Mouse (Mus musculus) limb, embryonic 14.5 days (tissue): ENCODE measurements around the gene Gmeb2. TPM values are rescaled to one million over a fixed set of nuclear protein-coding genes. Genes with fewer than 3 reads are reported as not detected.

ENCODE experiments used
- ATAC-seq: fragments of 200-750 bp; cut with Nextera tagmentation; 2 replicates; pipeline ENCODE4 v1.8.0; 2017; ENCODE audit warnings: low read depth, moderate number of reproducible peaks, moderate TSS enrichment; ENCODE audit not compliant: low FRiP score
- DNase-seq: peaks from one replicate; pipeline ENCODE4 v3.0.0-alpha.2; 2015; ENCODE audit warnings: low spot score
- H3K27ac ChIP-seq: fragments of 300-500 bp; sonication (generic); replicated peaks from 2 replicates; pipeline ENCODE4 v1.5.1; 2014; ENCODE audit warnings: low read depth, mild to moderate bottlenecking, low read length, moderate library complexity, mixed read lengths
- H3K27me3 ChIP-seq: fragments of 300-500 bp; sonication (generic); 2 replicates; pipeline ENCODE4 v1.6.1; 2014; ENCODE audit warnings: low read length, mixed read lengths; ENCODE audit not compliant: control insufficient read depth, insufficient read depth
- H3K36me3 ChIP-seq: fragments of 300-500 bp; sonication (generic); 2 replicates; pipeline ENCODE4 v1.6.1; 2014; ENCODE audit warnings: mild to moderate bottlenecking, low read length, moderate library complexity, mixed read lengths; ENCODE audit not compliant: control insufficient read depth, insufficient read depth
- H3K4me1 ChIP-seq: fragments of 300-500 bp; sonication (generic); 2 replicates; pipeline ENCODE4 v1.6.1; 2014; ENCODE audit warnings: antibody characterized with exemption, low read length, mixed read lengths; ENCODE audit not compliant: control insufficient read depth, insufficient read depth
- H3K4me2 ChIP-seq: fragments of 300-500 bp; sonication (generic); replicated peaks from 2 replicates; pipeline ENCODE4 v1.6.1; 2014; ENCODE audit warnings: low read depth, mild to moderate bottlenecking, low read length, moderate library complexity; ENCODE audit not compliant: severe bottlenecking
- H3K4me3 ChIP-seq: fragments of 300-500 bp; sonication (generic); replicated peaks from 2 replicates; pipeline ENCODE4 v1.5.1; 2014; ENCODE audit warnings: low read length
- H3K9ac ChIP-seq: fragments of 300-500 bp; sonication (generic); 2 replicates; pipeline ENCODE4 v1.6.1; 2014; ENCODE audit warnings: mild to moderate bottlenecking, low read depth, low read length, moderate library complexity; ENCODE audit not compliant: severe bottlenecking
- H3K9me3 ChIP-seq: fragments of 300-500 bp; sonication (generic); 2 replicates; pipeline ENCODE4 v1.6.1; 2016; ENCODE audit warnings: low read length; ENCODE audit not compliant: control insufficient read depth
- POLR2A ChIP-seq: fragments of 200-500 bp; IDR thresholded peaks from 2 replicates; pipeline ENCODE4 v1.8.0; 2012; ENCODE audit warnings: inconsistent platforms, mild to moderate bottlenecking, moderate library complexity, borderline replicate concordance; ENCODE audit not compliant: insufficient read depth, insufficient read length; ENCODE audit errors: extremely low read depth
- WGBS: fragments of 180-500 bp; shearing (Covaris S2); extraction: QIAGEN DNeasy Blood & Tissue Kit; methylation state at CpG from one replicate; pipeline ENCODE4 v1.1.7; 2014; 5-methylcytosine and 5-hydroxymethylcytosine counted together
- polyA plus RNA-seq, 2 experiments: library from polyadenylated mRNA; depleted of rRNA in 1 of 2; stranded (reverse) in 1 of 2; unstranded in 1 of 2; fragments of >200 nt; fragmentation: Nextera tagmentation in 1 of 2; extraction: Ambion mirVana in 1 of 2; gene quantifications; 2 replicates each; pipeline versions ENCODE4 v1.2.1 to v1.2.3; 2012 to 2014

Gmeb2 gene
- polyA plus RNA-seq, 2 experiments, result 17.0 to 28.6 TPM

- no peak overlapping the region for H3K9ac ChIP-seq
- H3K4me2 ChIP-seq, result no peak overlapping the region
- H3K9me3 ChIP-seq, result no peaks in the 10 kb centered on the region
- no peaks in the 10 kb centered on the region for H3K27me3 ChIP-seq
- no peak overlapping the region for H3K27ac ChIP-seq
- ATAC-seq, result no peak
- no peaks in the 10 kb centered on the region for H3K4me1 ChIP-seq
- H3K4me3 ChIP-seq, result no peak overlapping the region
- no peak for TF ChIP-seq POLR2A
- peaks cover 50% of the 10 kb centered on the region for H3K36me3 ChIP-seq
- 58% methylated on average over 1 of the region's 1 CpGs for WGBS
- no peak for DNase-seq
Measured at GRCm38 (mm10) chr2:181276766-181277165, 11.1 kb downstream of the Gmeb2 start.

DNA sequence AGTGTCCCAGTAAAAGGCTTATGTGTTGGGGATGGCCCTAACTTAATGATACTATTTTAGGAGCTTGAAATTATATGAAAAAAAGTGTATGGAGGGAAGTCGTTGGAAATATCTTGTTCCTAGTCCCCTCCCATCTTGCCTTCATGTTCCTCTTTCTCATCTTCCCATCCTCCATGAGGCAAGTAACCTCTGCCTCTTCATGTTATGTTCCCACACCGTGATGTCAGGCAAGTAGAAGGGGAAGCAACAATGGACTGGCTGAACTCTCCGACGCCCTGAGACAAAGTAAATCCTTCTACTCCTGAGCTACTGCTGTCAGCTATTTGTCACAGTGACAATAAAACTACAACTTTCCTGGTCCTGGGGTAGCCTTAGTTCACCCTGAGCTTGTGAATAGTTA, 13.2 kb downstream of the Gmeb2 start:
- no peaks in the 10 kb centered on the region for H3K27me3 ChIP-seq
- H3K4me2 ChIP-seq, result no peak overlapping the region
- ATAC-seq (no peak), DNase-seq (no peak)
- no peak overlapping the region for H3K27ac ChIP-seq
- no peak for TF ChIP-seq POLR2A
- no peaks in the 10 kb centered on the region for H3K9me3 ChIP-seq
- no peak overlapping the region for H3K4me3 ChIP-seq
- no peak overlapping the region for H3K9ac ChIP-seq
- no peaks in the 10 kb centered on the region for H3K4me1 ChIP-seq
- H3K36me3 ChIP-seq, result peaks cover 69% of the 10 kb centered on the region
- WGBS, result 88% methylated on average over 4 of the region's 4 CpGs

DNA sequence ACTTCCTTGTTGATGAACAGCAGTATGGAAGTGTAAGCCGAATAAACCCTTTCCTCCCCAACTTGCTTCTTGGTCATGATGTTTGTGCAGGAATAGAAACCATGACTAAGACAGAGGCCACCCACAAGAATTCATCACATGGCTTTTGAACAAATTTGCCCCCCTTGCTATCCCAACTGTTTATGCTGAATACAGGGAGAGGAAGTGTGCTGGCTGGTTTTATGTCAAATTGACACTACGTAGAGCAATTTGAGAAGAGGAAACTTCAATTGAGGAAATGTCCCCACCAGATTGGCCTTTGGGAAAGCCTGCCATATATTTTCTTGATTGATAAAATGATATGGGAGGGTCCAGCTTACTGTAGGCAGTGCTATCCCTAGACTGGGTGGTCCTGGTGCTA, 14.0 kb downstream of the Gmeb2 start:
- TF ChIP-seq POLR2A, result no peak
- Histone ChIP-seq H3K36me3 (peaks cover 64% of the 10 kb centered on the region), H3K9ac (no peak overlapping the region)

DNA sequence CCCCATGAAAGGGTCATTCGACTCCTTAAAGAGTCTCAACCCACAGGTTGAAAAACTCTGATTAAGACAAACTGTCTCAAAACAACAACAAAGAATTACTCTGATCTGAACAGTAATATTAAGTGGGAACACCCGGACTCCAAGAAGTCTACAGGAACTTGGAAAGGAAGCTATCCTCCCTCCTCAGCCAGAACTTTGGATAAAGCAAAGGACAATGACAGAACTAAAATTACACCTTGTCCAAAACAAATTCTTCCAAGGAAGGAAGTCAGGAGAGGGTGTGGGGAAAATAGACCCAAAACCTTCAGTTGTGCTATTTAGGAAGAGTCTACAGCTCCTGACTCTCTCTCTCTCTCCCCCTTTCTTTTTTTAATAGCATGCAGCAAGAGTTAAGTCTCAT, 15.7 kb downstream of the Gmeb2 start:
- no peaks in the 10 kb centered on the region for H3K27me3 ChIP-seq
- no peak for DNase-seq
- TF ChIP-seq POLR2A, result no peak
- peaks cover 65% of the 10 kb centered on the region for H3K36me3 ChIP-seq
- H3K9ac ChIP-seq, result no peak overlapping the region
- H3K4me2 ChIP-seq, result no peak overlapping the region
- 88% methylated on average over 2 of the region's 2 CpGs for WGBS
- no peak overlapping the region for H3K4me3 ChIP-seq
- no peak overlapping the region for H3K27ac ChIP-seq
- H3K4me1 ChIP-seq, result no peaks in the 10 kb centered on the region
- H3K9me3 ChIP-seq, result no peaks in the 10 kb centered on the region
- ATAC-seq, result no peak

More for the DNA sequence above, 14.0 kb downstream of the Gmeb2 start:
- Histone ChIP-seq H3K27ac (no peak overlapping the region), H3K4me1 (no peaks in the 10 kb centered on the region), H3K27me3 (no peaks in the 10 kb centered on the region), H3K4me3 (no peak overlapping the region), H3K9me3 (no peaks in the 10 kb centered on the region), H3K4me2 (no peak overlapping the region)
- 100% methylated on average over 2 of the region's 2 CpGs for WGBS
- ATAC-seq (no peak), DNase-seq (no peak)

GRCm38 (mm10) chr2:181266839-181267238, 21.0 kb downstream of the Gmeb2 start:
- Histone ChIP-seq H3K27ac (no peak overlapping the region), H3K4me2 (no peak overlapping the region), H3K9me3 (no peaks in the 10 kb centered on the region), H3K4me3 (no peak overlapping the region), H3K4me1 (no peaks in the 10 kb centered on the region), H3K36me3 (peaks cover 77% of the 10 kb centered on the region), H3K27me3 (no peaks in the 10 kb centered on the region), H3K9ac (no peak overlapping the region)
- no peak for DNase-seq
- TF ChIP-seq POLR2A, result no peak
- 88% methylated on average over 2 of the region's 2 CpGs for WGBS
- ATAC-seq, result no peak

DNA sequence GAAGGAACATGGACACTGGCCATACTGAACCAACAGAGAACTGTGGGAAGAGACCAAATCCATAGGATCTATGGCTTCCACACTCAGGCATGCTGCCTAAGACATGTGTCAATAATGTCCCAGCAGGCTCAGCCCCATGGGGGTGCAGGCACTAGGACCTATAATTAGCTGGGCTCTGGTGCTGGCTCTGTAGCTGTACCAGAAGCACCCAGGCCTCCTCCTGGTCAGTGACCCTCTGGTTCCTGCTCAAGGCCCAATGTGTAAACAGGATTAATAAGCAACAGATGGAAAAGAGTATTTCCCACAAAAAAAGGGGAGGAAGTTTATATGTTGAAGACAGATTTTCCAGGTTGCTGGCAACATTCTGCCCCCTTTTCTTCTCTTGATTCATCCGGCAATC, 34.6 kb downstream of the Gmeb2 start:
- H3K27me3 ChIP-seq, result no peaks in the 10 kb centered on the region
- ATAC-seq (no peak), DNase-seq (no peak)
- H3K36me3 ChIP-seq, result peaks cover 57% of the 10 kb centered on the region
- H3K27ac ChIP-seq, result no peak overlapping the region
- no peaks in the 10 kb centered on the region for H3K4me1 ChIP-seq
- H3K4me2 ChIP-seq, result no peak overlapping the region
- no peak for TF ChIP-seq POLR2A
- 90% methylated on average over 1 of the region's 1 CpGs for whole genome bisulfite sequencing
- H3K4me3 ChIP-seq, result no peak overlapping the region
- H3K9me3 ChIP-seq, result no peaks in the 10 kb centered on the region
- no peak overlapping the region for H3K9ac ChIP-seq
